Mouse (Mus musculus): ENCODE measurements around the gene Fkbp6.

GRCm38 (mm10) chr5:135242608-135243007 lies 107.2 kb downstream of the Fkbp6 start:
- TF ChIP-seq GATA1 (IDR thresholded peaks at IDR 0.05; ENCODE audit: borderline replicate concordance, low read length) (no peak), FLI1 (IDR thresholded peaks at IDR 0.05; ENCODE audit: low read length) (no peak)
